Comparison of ENCODE assay signal across 8 mouse cellular contexts in the genomic region with DNA sequence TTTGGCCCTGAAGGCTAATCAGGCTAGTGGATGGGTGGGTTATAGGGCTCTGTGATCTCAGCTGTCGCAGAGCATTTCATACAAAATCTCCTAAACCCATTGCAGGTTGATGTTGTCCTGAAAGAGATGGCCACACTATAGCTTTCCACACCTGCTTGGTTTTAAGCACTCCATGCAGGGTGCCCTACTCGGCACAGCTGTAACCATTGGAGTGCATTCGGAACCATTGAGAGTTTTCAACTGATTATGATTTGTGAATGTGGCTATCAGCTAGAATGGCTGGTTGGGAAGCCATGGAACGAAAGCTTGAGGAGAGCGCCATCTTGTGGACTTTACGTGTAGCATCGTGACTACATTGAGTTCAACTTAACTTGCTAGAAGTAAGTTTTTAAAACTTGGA.
A peak's percentile ranks its signal among the peaks of the same experiment; 100 is the strongest.
DNase-seq lines count a peak whose midpoint lies in the region; ATAC-seq and TF ChIP-seq lines count a peak whose summit lies in the region.

No protein-coding gene starts in this region.

- no peak overlapping the region for H3K4me2 ChIP-seq in midbrain, embryonic 14.5 days (ENCODE audit: low read length)
- H3K4me2 ChIP-seq in midbrain, embryonic 16.5 days (ENCODE audit: low read length) = no peak overlapping the region
- H3K4me2 ChIP-seq in hindbrain, postnatal 0 days (ENCODE audit: low read depth, low read length) = no peak overlapping the region
- no peak overlapping the region for H3K4me2 ChIP-seq in limb, embryonic 14.5 days (replicated peaks; ENCODE audit: low read depth, low read length, severe bottlenecking)

- H3K27me3 ChIP-seq in midbrain, embryonic 14.5 days (ENCODE audit: control insufficient read depth, insufficient read depth, low read length) = 0 out of 2 replicates have a peak, but pooled peaks cover 8% of the 10 kb centered on the region
- peaks cover 12% of the 10 kb centered on the region for H3K27me3 ChIP-seq in midbrain, embryonic 16.5 days (ENCODE audit: control insufficient read depth, insufficient read depth, low read depth, low read length)
- no peaks in the 10 kb centered on the region; the same call in 1 of the 2 replicates for H3K27me3 ChIP-seq in hindbrain, postnatal 0 days (ENCODE audit: insufficient read depth, low read length)
- no peaks in the 10 kb centered on the region for H3K27me3 ChIP-seq in limb, embryonic 14.5 days (ENCODE audit: control insufficient read depth, insufficient read depth, low read length)

- no peak overlapping the region for H3K9ac ChIP-seq in midbrain, embryonic 14.5 days (replicated peaks; ENCODE audit: low read length)
- no peak overlapping the region for H3K9ac ChIP-seq in midbrain, embryonic 16.5 days (ENCODE audit: low read depth, low read length)
- H3K9ac ChIP-seq in hindbrain, postnatal 0 days (replicated peaks; ENCODE audit: low read length) = no peak overlapping the region
- no peak overlapping the region for H3K9ac ChIP-seq in limb, embryonic 14.5 days (ENCODE audit: low read depth, low read length, severe bottlenecking)

- no peaks in the 10 kb centered on the region for H3K9me3 ChIP-seq in midbrain, embryonic 14.5 days (ENCODE audit: control insufficient read depth, low read length)
- H3K9me3 ChIP-seq in midbrain, embryonic 16.5 days (replicated peaks; ENCODE audit: control insufficient read depth, low read length, poor library complexity, severe bottlenecking) = no peaks in the 10 kb centered on the region
- no peaks in the 10 kb centered on the region for H3K9me3 ChIP-seq in hindbrain, postnatal 0 days (ENCODE audit: low read length)
- no peaks in the 10 kb centered on the region for H3K9me3 ChIP-seq in limb, embryonic 14.5 days (ENCODE audit: control insufficient read depth, low read length)

- peak; percentile 90 for DNase-seq in midbrain, embryonic 14.5 days
- peak; percentile 74 for DNase-seq in T-cell, adult 2 months (ENCODE audit: low spot score)
- DNase-seq in cerebellum, postnatal 36 days = peak; percentile 32 to 44
- peak; percentile 89 for DNase-seq in hindbrain, postnatal 0 days (ENCODE audit: low spot score)
- peak; percentile 82 for DNase-seq in limb, embryonic 14.5 days (ENCODE audit: low spot score)
- DNase-seq in retina, postnatal 1 day = peak; percentile 80
- DNase-seq in testis, postnatal 14 days (ENCODE audit: low spot score) = no peak

- WGBS in midbrain, embryonic 14.5 days = 19% methylated on average over 7 of the region's 7 CpGs
- 19% methylated on average over 7 of the region's 7 CpGs for WGBS in midbrain, embryonic 16.5 days
- 18% methylated on average over 7 of the region's 7 CpGs for WGBS in hindbrain, postnatal 0 days
- WGBS in limb, embryonic 14.5 days = 16% methylated on average over 7 of the region's 7 CpGs

- ATAC-seq in midbrain, embryonic 14.5 days (ENCODE audit: low FRiP score, low TSS enrichment) = no peak
- no peak for ATAC-seq in midbrain, embryonic 16.5 days
- ATAC-seq in hindbrain, postnatal 0 days = 0 out of 2 replicates have a peak, but pooled peaks have one; percentile 28
- ATAC-seq in limb, embryonic 14.5 days (ENCODE audit: low FRiP score, low read depth) = no peak

- no peaks in the 10 kb centered on the region for H3K36me3 ChIP-seq in midbrain, embryonic 14.5 days (ENCODE audit: control insufficient read depth, insufficient read depth, low read length)
- no peaks in the 10 kb centered on the region for H3K36me3 ChIP-seq in midbrain, embryonic 16.5 days (ENCODE audit: control insufficient read depth, insufficient read depth, low read length)
- H3K36me3 ChIP-seq in hindbrain, postnatal 0 days (ENCODE audit: insufficient read depth, low read length) = no peaks in the 10 kb centered on the region
- H3K36me3 ChIP-seq in limb, embryonic 14.5 days (ENCODE audit: control insufficient read depth, insufficient read depth, low read length) = no peaks in the 10 kb centered on the region

- no peak overlapping the region for H3K27ac ChIP-seq in midbrain, embryonic 14.5 days (replicated peaks; ENCODE audit: low read depth, low read length)
- no peak overlapping the region for H3K27ac ChIP-seq in midbrain, embryonic 16.5 days (ENCODE audit: low read length)
- no peak overlapping the region for H3K27ac ChIP-seq in hindbrain, postnatal 0 days
- no peak overlapping the region for H3K27ac ChIP-seq in limb, embryonic 14.5 days (replicated peaks; ENCODE audit: low read depth, low read length)

- no peak overlapping the region for H3K4me3 ChIP-seq in midbrain, embryonic 14.5 days (replicated peaks; ENCODE audit: low read depth, low read length)
- H3K4me3 ChIP-seq in midbrain, embryonic 16.5 days (ENCODE audit: low read depth, low read length) = no peak overlapping the region
- H3K4me3 ChIP-seq in hindbrain, postnatal 0 days (ENCODE audit: low read length) = no peak overlapping the region
- no peak overlapping the region for H3K4me3 ChIP-seq in limb, embryonic 14.5 days (replicated peaks; ENCODE audit: low read length)

- TF ChIP-seq POLR2A in limb, embryonic 14.5 days (IDR thresholded peaks at IDR 0.05; ENCODE audit: borderline replicate concordance, extremely low read depth, insufficient read depth, insufficient read length) = no peak

- no peaks in the 10 kb centered on the region for H3K4me1 ChIP-seq in midbrain, embryonic 14.5 days (ENCODE audit: control insufficient read depth, insufficient read depth, low read length)
- H3K4me1 ChIP-seq in midbrain, embryonic 16.5 days (ENCODE audit: control insufficient read depth, insufficient read depth, low read length) = no peaks in the 10 kb centered on the region
- H3K4me1 ChIP-seq in hindbrain, postnatal 0 days (ENCODE audit: insufficient read depth, low read length) = no peaks in the 10 kb centered on the region
- H3K4me1 ChIP-seq in limb, embryonic 14.5 days (ENCODE audit: control insufficient read depth, insufficient read depth, low read length) = no peaks in the 10 kb centered on the region

- TF ChIP-seq CTCF in hindbrain, postnatal 0 days (IDR thresholded peaks at IDR 0.05; ENCODE audit: low read depth) = peak; percentile 92
